Mouse (Mus musculus) kidney, adult 2 months (tissue): Measurements from ENCODE around the gene Lrrfip1.

Source experiments
- CTCF ChIP-seq: fragments of 200-500 bp; conservative IDR thresholded peaks from 2 replicates; pipeline ENCODE4 v1.5.1; 2011; ENCODE audit warnings: low read depth, mild to moderate bottlenecking, control low read depth, low read length, moderate library complexity, mixed read lengths; ENCODE audit not compliant: insufficient read depth, insufficient read length
- POLR2A ChIP-seq: fragments of 200-500 bp; IDR thresholded peaks from one replicate; pipeline ENCODE4 v1.6.1; 2011; ENCODE audit warnings: low read depth, low read length, control low read depth

DNA sequence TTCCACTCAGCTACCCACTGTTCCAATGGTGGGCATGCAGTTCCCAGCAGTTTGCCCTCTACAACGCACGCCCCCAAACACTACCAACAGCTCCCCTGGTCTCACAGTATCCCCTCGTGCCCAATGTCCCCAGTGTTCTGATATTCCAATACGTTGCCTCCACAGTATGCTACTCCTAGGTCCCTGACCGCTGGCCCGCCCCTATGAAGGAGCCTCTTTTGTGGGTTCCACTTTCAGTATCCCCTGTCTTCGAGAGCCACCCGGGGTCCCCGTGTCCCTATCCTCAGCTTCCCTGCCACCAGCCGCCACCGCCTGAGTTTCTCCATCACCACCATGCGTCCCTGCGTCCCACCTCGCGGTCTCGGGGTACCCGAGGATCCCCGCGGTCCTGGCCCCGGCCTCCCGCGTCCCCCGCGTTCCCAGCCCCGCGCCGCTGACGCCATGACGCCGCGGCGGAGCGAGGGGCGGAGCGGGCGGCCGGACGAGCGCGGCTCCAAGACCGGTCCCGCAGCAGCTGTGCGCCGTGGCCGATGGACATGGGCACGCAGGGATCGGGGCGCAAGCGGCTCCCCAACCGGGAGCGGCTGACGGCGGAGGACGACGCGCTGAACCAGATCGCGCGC, at the start of gene Lrrfip1:
- no peak for TF ChIP-seq CTCF
- TF ChIP-seq POLR2A, result no peak
